Mouse (Mus musculus) CH12F3 (cell line): ENCODE measurements around the gene Mrvi1.

Source experiments
- in situ Hi-C: fragments of 300-500 bp; cut with MboI; formaldehyde crosslinking; loops from 2 replicates; pipeline ENCODE4 v1.14.3; 2020; ENCODE audit warnings: low sequenced_read_pairs

Mrvi1 gene

GRCm38 (mm10) chr7:110894673-110895072 lies 87.6 kb downstream of the Mrvi1 start:
- in situ Hi-C loops, result no loop called here

GRCm38 (mm10) chr7:110893943-110894610 lies 88.2 kb downstream of the Mrvi1 start:
- in situ Hi-C loops, result no loop called here

- in situ Hi-C loops, result no loop called here
Measured at GRCm38 (mm10) chr7:110891501-110891986, 90.7 kb downstream of the Mrvi1 start.

- in situ Hi-C loops, result no loop called here
Measured at GRCm38 (mm10) chr7:110881746-110882333, 100.4 kb downstream of the Mrvi1 start.

- in situ Hi-C loops, result no loop called here
Measured at GRCm38 (mm10) chr7:110878028-110878427, 104.2 kb downstream of the Mrvi1 start.

GRCm38 (mm10) chr7:110876965-110877364 lies 105.3 kb downstream of the Mrvi1 start:
- in situ Hi-C loops, result no loop called here

- in situ Hi-C loops, result no loop called here
Measured at GRCm38 (mm10) chr7:110868807-110869206, 113.5 kb downstream of the Mrvi1 start.

- in situ Hi-C loops, result no loop called here
Measured at GRCm38 (mm10) chr7:110867116-110867515, 115.1 kb downstream of the Mrvi1 start.

- in situ Hi-C loops, result no loop called here
Measured at GRCm38 (mm10) chr7:110866021-110866420, 116.2 kb downstream of the Mrvi1 start.

GRCm38 (mm10) chr7:110865570-110865969 lies 116.7 kb downstream of the Mrvi1 start:
- in situ Hi-C loops, result no loop called here

- in situ Hi-C loops, result no loop called here
Measured at GRCm38 (mm10) chr7:110865038-110865437, 117.2 kb downstream of the Mrvi1 start.

- in situ Hi-C loops, result no loop called here
Measured at GRCm38 (mm10) chr7:110862751-110863289, 119.4 kb downstream of the Mrvi1 start, which contains the start of gene Lyve1. TSS of gene Lyve1 (minus strand) at chr7:110863239.

GRCm38 (mm10) chr7:110860129-110860528 lies 122.1 kb downstream of the Mrvi1 start:
- in situ Hi-C loops, result no loop called here

- in situ Hi-C loops, result no loop called here
Measured at GRCm38 (mm10) chr7:110855604-110856003, 126.7 kb downstream of the Mrvi1 start.

GRCm38 (mm10) chr7:110854927-110855546 lies 127.2 kb downstream of the Mrvi1 start:
- in situ Hi-C loops, result no loop called here

GRCm38 (mm10) chr7:110854519-110854918 lies 127.7 kb downstream of the Mrvi1 start:
- in situ Hi-C loops, result no loop called here

- in situ Hi-C loops, result no loop called here
Measured at GRCm38 (mm10) chr7:110853611-110854010, 128.7 kb downstream of the Mrvi1 start.

GRCm38 (mm10) chr7:110851541-110852203 lies 130.6 kb downstream of the Mrvi1 start:
- in situ Hi-C loops, result no loop called here

- in situ Hi-C loops, result no loop called here
Measured at GRCm38 (mm10) chr7:110848371-110848770, 133.9 kb downstream of the Mrvi1 start.

- in situ Hi-C loops, result no loop called here
Measured at GRCm38 (mm10) chr7:110847321-110847720, 134.9 kb downstream of the Mrvi1 start.
